Mouse (Mus musculus): Measurements from ENCODE around the gene Rab6b. TPM values are rescaled to one million over a fixed set of nuclear protein-coding genes. Genes with fewer than 3 reads are reported as not detected.
A peak's percentile ranks its signal among the peaks of the same experiment; 100 is the strongest.

Rab6b gene
- polyA plus RNA-seq, 1 experiment from 2014 or later = 86.2 TPM

DNA sequence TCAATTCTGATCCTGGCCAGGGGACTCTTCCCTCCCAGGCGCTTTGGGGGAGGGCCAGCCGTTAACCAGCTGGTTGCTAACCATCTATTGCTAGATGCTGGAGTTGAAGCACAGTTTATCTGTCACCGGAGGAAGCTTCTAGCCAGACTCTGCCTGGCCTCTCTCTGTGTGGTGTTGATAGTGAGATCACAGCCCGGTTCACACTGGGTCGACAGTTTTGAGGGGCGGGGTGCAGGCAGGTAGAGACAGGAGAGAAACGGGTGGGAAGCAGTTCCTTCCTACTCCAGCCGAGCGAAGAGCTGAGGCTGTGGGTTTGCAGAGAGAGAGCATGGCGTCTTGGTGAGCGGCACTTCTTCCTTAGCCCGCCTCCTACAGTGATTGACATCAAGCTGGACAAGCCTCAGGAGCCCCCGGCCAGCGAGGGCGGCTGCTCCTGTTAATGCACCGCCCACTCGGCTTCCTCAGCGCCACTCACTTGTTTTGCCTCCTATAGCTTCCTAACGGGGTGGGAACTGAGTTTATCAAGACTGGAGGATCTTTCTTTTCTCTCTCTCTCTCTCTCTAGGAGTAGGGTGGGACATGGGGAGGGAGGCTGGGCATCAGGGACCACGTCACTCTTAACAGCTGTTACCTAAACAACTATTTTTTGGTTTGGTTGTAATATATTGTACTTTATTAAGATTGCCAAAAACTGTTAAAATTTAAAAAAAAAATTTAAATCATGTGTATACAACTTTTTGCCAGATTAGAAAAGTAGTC is 69.4 kb downstream of the Rab6b start:
- Histone ChIP-seq H3K4me1 (replicated peaks) (peaks cover 18% of the 10 kb centered on the region), H3K27ac (replicated peaks) (peak overlapping the region; percentile 61), H3K4me3 (peak overlapping the region; percentile 30), H3K27me3 (no peaks in the 10 kb centered on the region), H3K36me3 (peaks cover 59% of the 10 kb centered on the region), H3K9ac (peak overlapping the region; percentile 56), H3K4me2 (peak overlapping the region; percentile 52), H3K9me3 (no peaks in the 10 kb centered on the region)
- 5% methylated on average over 20 of the region's 20 CpGs for WGBS
- ATAC-seq (ENCODE audit: low read depth) = peak; percentile 74

DNA sequence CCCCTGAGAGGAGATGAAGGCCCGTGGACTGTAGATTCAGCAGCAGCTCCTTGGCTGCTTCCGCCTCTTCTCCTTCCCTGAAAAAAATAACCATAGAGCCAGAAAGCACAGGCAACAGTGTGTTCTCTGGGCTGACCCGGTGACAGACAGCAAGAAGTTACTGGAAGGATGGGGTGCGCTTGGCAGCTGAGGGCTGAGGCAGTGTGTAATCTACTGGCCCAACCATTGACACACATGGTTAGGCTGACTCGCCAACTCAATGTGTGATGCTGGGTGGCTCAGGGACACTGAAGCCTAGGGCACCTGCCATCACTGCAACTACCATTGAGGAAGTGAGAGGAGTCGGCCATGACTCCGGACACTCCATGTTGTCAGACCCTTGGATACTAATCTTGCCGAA is 70.3 kb downstream of the Rab6b start:
- H3K9me3 ChIP-seq = no peaks in the 10 kb centered on the region
- H3K9ac ChIP-seq = no peak overlapping the region
- peaks cover 53% of the 10 kb centered on the region for H3K36me3 ChIP-seq
- WGBS = 87% methylated on average over 8 of the region's 8 CpGs
- no peaks in the 10 kb centered on the region for H3K27me3 ChIP-seq
- no peak overlapping the region for H3K4me2 ChIP-seq
- ATAC-seq (ENCODE audit: low read depth) = no peak
- no peak overlapping the region for H3K4me3 ChIP-seq
- H3K27ac ChIP-seq (replicated peaks) = no peak overlapping the region
- peaks cover 18% of the 10 kb centered on the region for H3K4me1 ChIP-seq (replicated peaks)

DNA sequence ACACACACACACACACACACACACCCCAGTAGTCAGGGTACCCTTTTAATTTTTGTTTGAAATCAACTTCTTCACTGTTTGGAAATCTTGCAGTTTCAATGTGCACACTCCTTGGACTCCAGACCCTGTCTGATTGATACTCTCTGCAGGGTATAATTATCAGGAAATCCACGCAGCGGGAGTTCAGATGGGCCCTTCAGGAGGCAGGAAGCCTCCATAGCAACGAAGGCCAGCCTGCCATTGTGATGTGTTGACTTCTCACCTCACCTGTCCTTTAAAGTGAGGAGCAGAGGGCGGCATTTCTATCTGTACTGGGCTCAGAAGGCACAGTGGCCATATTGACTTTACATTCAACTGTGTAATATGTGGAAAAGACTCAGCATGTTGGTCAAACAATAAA is 73.3 kb downstream of the Rab6b start:
- no peaks in the 10 kb centered on the region for H3K9me3 ChIP-seq
- H3K4me3 ChIP-seq = no peak overlapping the region
- H3K9ac ChIP-seq = no peak overlapping the region
- no peak overlapping the region for H3K4me2 ChIP-seq
- peaks cover 18% of the 10 kb centered on the region for H3K4me1 ChIP-seq (replicated peaks)
- WGBS = 68% methylated on average over 4 of the region's 4 CpGs
- H3K27ac ChIP-seq (replicated peaks) = no peak overlapping the region
- no peak for ATAC-seq (ENCODE audit: low read depth)
- H3K27me3 ChIP-seq = no peaks in the 10 kb centered on the region
- H3K36me3 ChIP-seq = peaks cover 46% of the 10 kb centered on the region

DNA sequence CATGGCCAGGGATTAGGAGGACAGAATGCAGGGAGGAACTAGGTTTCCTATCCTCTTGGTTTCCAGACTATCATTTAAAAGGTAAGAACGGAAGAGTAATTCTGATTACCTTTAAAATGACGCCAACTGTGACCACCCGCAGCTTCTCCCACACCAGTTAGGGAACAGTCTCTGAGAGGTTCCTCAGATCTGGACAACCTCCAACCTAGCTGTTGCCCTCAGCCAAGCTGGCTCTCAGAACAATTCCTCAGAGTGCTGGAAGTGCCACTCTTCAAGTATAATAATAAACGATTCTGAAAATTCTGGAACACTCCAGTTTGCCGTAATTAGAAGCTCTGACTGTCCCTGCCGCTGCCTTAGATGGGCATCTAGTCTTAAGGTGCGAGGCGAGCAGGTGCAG is 74.4 kb downstream of the Rab6b start:
- ATAC-seq (ENCODE audit: low read depth) = no peak
- peaks cover 7% of the 10 kb centered on the region for H3K4me1 ChIP-seq (replicated peaks)
- H3K4me2 ChIP-seq = no peak overlapping the region
- H3K4me3 ChIP-seq = no peak overlapping the region
- peaks cover 55% of the 10 kb centered on the region for H3K36me3 ChIP-seq
- H3K9me3 ChIP-seq = no peaks in the 10 kb centered on the region
- WGBS = 91% methylated on average over 8 of the region's 8 CpGs
- no peaks in the 10 kb centered on the region for H3K27me3 ChIP-seq
- 0 out of 2 replicates have a peak overlapping the region, but pooled peaks have one; percentile 15 for H3K27ac ChIP-seq (replicated peaks)
- no peak overlapping the region for H3K9ac ChIP-seq

DNA sequence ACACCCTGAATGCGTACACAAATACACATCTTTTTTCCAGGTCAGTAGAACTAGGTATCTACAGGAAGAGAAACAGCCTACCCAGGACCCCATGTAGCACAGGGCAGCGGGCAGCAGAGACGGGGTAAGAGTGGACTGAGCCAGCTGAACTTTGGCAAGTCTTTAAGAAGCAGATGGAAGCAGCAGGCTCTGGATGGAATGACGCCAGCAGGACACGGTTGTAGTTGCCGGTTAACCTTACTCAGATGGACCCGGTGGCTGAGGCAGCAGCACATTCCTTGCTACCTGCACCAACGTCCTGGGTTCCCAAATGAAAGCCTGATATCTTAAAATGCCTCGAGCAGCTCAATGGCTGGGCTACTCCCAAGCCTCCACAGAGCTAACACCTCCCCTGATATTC is 75.2 kb downstream of the Rab6b start:
- ATAC-seq (ENCODE audit: low read depth) = no peak
- Histone ChIP-seq H3K27ac (replicated peaks) (no peak overlapping the region), H3K9me3 (no peaks in the 10 kb centered on the region), H3K4me1 (replicated peaks) (0 out of 2 replicates have a peak, but pooled peaks cover 2% of the 10 kb centered on the region), H3K36me3 (peaks cover 58% of the 10 kb centered on the region), H3K4me3 (no peak overlapping the region), H3K9ac (no peak overlapping the region), H3K27me3 (no peaks in the 10 kb centered on the region), H3K4me2 (no peak overlapping the region)
- 76% methylated on average over 9 of the region's 9 CpGs for WGBS

DNA sequence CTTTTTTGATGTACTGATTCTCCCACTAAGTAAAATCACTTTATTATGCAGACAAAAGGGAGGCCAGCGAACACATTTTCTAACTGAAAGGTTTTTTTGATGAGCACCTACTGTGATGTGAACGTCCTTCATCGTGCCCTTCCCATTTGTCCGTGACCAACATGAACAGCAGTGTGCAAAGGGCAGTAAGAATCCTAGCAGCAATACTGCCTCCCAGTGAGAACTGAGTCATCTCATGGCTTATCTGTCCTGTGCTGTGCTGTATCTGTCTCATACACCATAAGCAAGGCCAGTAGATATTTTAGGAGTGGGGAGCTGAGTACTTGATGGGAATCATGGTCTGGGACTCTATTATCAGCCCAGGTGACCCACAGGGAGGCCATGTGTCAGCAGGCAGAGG is 76.8 kb downstream of the Rab6b start:
- WGBS = 84% methylated on average over 4 of the region's 4 CpGs
- Histone ChIP-seq H3K27me3 (no peaks in the 10 kb centered on the region), H3K27ac (replicated peaks) (0 out of 2 replicates have a peak overlapping the region, but pooled peaks have one; percentile 5), H3K4me2 (no peak overlapping the region), H3K9ac (no peak overlapping the region), H3K4me1 (replicated peaks) (no peaks in the 10 kb centered on the region), H3K36me3 (peaks cover 59% of the 10 kb centered on the region), H3K4me3 (no peak overlapping the region), H3K9me3 (no peaks in the 10 kb centered on the region)
- no peak for ATAC-seq (ENCODE audit: low read depth)

DNA sequence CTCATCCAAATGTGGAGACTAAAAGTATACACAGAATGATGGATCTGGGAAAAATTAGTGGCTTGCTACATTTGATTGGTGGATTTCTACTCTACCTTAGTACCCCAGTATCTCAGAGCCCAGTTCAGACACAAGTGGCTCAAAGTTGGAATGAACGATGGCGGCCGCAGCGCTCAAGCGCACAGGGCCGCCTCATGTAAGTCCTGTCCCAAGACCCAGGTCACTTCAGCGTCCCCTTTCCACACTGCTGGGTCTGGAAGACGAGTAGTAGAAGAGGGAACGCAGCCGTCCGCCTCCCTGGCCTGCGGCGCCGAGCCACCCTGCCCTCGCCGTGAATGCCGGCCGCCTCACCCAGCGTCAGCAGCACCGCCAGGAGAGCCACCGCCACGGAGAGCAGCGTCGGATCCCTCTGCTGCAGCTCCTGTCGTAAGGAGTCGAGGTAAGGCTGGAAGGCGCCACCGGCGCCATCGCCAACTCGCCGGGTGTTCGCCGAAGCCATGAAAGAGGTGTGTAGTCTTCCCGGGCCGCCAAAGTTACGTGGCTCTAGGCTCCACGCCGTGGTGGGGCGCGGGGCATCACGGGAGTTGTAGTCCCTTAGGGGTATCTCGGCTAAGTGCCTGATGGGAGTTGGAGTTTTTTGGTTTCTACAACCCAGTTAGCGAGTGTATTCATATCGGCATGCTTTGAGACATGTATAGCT is 90.1 kb downstream of the Rab6b start, which contains the start of gene Srprb:
Gene Srprb (minus strand): TSS at position 577 of the 700 bp plus-strand sequence.
- WGBS = under 1% methylated on average over 45 of the region's 45 CpGs
- Histone ChIP-seq H3K4me3 (peak within 1 kb of the TSS; percentile 72), H3K27me3 (no peaks in the 10 kb centered on the region), H3K4me2 (peak within 1 kb of the TSS; percentile 58), H3K9me3 (no peaks in the 10 kb centered on the region), H3K4me1 (replicated peaks) (peaks cover 10% of the 10 kb centered on the region), H3K9ac (peak within 1 kb of the TSS; percentile 84), H3K27ac (replicated peaks) (peak within 1 kb of the TSS; percentile 85), H3K36me3 (peaks cover 24% of the 10 kb centered on the region)
- peak; percentile 98 for ATAC-seq (ENCODE audit: low read depth)

DNA sequence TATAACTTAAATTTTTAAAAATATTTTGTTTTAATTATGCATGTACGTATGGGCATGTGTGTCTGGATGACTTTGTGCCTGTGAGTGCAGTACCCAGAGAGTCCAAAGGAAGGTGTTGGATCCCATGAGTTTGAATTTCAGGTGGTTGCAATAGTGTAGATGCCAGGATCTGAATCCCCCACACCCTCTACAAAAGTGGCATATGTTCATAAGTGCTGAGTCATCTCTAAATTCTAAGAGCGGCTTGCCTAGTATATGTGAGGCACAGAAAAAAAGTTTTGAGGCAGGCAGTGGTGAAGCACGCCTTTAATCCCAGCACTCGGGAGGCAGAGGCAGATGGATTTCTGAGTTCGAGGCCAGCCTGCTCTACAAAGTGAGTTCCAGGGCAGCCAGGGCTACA is 94.2 kb downstream of the Rab6b start:
- peaks cover 19% of the 10 kb centered on the region for H3K4me1 ChIP-seq (replicated peaks)
- 93% methylated on average over 5 of the region's 5 CpGs for WGBS
- no peak for ATAC-seq (ENCODE audit: low read depth)
- H3K4me2 ChIP-seq = no peak overlapping the region
- H3K9ac ChIP-seq = no peak overlapping the region
- no peak overlapping the region for H3K4me3 ChIP-seq
- no peaks in the 10 kb centered on the region for H3K9me3 ChIP-seq
- H3K27me3 ChIP-seq = no peaks in the 10 kb centered on the region
- no peaks in the 10 kb centered on the region for H3K36me3 ChIP-seq
- H3K27ac ChIP-seq (replicated peaks) = no peak overlapping the region

DNA sequence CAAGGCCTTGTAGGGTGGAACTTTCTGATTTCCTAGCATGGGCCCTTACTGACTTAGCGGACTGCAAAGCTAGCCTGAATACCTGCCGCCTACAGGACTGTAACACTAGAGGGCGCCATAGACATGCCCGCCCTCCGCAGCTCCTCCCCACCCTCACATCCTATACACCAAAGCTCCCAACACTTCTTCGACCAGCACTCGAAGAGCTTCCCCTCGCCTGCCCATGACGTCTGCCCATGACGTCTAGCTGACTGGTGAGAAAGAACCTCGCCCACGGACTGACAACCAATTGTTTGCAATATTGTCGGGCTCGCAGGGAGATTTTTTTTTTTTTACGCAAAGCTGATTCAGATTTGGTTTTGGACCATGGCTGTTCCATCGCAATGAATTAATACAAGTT is 96.3 kb downstream of the Rab6b start:
- no peaks in the 10 kb centered on the region for H3K9me3 ChIP-seq
- 9% methylated on average over 16 of the region's 16 CpGs for WGBS
- H3K27ac ChIP-seq (replicated peaks) = no peak overlapping the region
- H3K4me2 ChIP-seq = peak overlapping the region; percentile 49
- H3K9ac ChIP-seq = no peak overlapping the region
- H3K4me3 ChIP-seq = peak overlapping the region; percentile 17
- H3K4me1 ChIP-seq (replicated peaks) = peaks cover 15% of the 10 kb centered on the region
- H3K27me3 ChIP-seq = no peaks in the 10 kb centered on the region
- peak; percentile 73 for ATAC-seq (ENCODE audit: low read depth)
- no peaks in the 10 kb centered on the region for H3K36me3 ChIP-seq

DNA sequence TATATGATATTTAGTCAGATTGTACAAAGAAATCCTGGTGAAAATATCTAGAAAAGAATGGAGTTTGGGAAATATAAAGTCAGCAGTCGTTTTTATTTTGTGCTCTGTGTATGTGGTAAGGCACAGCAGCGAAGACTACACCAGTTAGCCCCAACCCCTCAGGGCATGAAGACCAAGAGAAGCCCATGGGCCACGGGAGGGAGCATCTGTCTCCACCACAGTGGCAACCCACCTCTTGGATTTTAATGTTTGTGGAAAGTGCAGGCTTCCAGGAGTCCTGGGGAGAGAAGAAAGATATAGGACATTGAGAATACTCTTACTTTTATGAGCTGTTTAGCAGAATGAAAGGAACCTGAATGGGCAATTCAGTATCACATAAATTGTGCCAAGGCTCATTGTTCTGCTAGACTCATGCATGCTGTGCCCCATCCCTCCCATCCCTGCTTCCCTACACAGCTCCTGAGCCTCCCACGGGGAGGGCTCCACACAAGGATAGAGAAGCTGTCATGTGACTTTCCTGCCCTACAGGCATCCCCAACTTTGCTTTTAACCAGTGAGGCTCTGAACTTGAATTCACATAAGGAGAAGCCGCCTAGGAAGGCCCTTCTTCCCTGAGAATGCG is 97.3 kb downstream of the Rab6b start:
- Histone ChIP-seq H3K4me2 (no peak overlapping the region), H3K4me3 (no peak overlapping the region), H3K9me3 (no peaks in the 10 kb centered on the region), H3K4me1 (replicated peaks) (peaks cover 15% of the 10 kb centered on the region), H3K36me3 (no peaks in the 10 kb centered on the region), H3K9ac (no peak overlapping the region), H3K27ac (replicated peaks) (peak overlapping the region; percentile 49), H3K27me3 (no peaks in the 10 kb centered on the region)
- WGBS = 29% methylated on average over 6 of the region's 6 CpGs
- ATAC-seq (ENCODE audit: low read depth) = peak; percentile 85

DNA sequence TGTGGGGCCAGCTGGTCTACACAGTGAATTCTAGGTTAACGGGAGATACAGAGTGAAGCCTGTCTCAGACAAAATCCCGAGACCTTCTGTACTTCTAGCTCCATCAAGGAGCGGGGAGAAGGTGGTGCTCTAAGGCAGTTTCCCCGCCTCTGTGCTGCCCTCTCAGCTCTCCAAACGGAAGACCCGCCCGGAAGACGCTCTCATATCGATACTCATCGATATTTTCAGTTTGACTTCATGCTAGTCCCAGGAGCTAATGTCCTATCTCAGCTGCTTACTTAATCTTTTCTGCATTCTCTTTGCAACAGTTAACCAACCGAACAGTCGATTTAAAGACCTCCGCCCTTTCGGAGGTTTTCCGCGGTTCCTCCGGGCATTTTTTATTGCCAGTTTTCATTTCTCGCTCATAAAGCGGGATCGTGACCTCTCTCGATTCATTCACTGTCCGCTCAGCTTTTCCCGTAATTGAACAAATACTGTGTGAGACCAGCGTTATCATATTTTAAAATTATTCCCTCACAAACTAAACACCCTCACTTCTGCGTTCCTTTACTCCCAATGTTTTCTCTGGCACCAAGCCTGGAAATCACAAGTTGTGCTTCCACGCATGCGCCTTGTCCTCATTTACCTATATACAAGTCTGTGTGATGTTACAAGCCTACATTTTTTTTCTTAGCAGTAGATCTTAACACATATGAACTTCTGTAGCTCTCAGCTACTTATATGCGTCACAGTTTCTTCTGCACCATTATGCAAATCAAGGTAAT is 101.2 kb downstream of the Rab6b start:
- H3K27me3 ChIP-seq = no peaks in the 10 kb centered on the region
- peak overlapping the region; percentile 28 for H3K4me2 ChIP-seq

More for the DNA sequence above, 101.2 kb downstream of the Rab6b start:
- Histone ChIP-seq H3K4me1 (replicated peaks) (peaks cover 13% of the 10 kb centered on the region), H3K27ac (replicated peaks) (no peak overlapping the region), H3K9me3 (no peaks in the 10 kb centered on the region), H3K9ac (no peak overlapping the region), H3K4me3 (peak overlapping the region; percentile 8), H3K36me3 (no peaks in the 10 kb centered on the region)
- ATAC-seq (ENCODE audit: low read depth) = no peak
- WGBS = 71% methylated on average over 28 of the region's 28 CpGs
